Mouse (Mus musculus) intestine, postnatal 0 days (tissue): ENCODE measurements around the gene Grk1. TPM values are rescaled to one million over a fixed set of nuclear protein-coding genes. Genes with fewer than 3 reads are reported as not detected.
A peak's percentile ranks its signal among the peaks of the same experiment; 100 is the strongest.

Experiments used
- ATAC-seq: fragments of 200-750 bp; cut with Nextera tagmentation; 2 replicates; pipeline ENCODE4 v1.8.0; 2017; ENCODE audit warnings: mild to moderate bottlenecking, moderate TSS enrichment, moderate library complexity
- H3K27ac ChIP-seq: fragments of 300-500 bp; sonication (generic); 2 replicates; pipeline ENCODE4 v1.5.1; 2014; ENCODE audit warnings: mild to moderate bottlenecking, low read depth, low read length, moderate library complexity
- H3K27me3 ChIP-seq: fragments of 300-500 bp; sonication (generic); replicated peaks from 2 replicates; pipeline ENCODE4 v1.6.1; 2014; ENCODE audit warnings: low read length, mixed read lengths; ENCODE audit not compliant: control insufficient read depth, insufficient read depth
- H3K36me3 ChIP-seq: fragments of 300-500 bp; sonication (generic); 2 replicates; pipeline ENCODE4 v1.6.1; 2014; ENCODE audit warnings: mild to moderate bottlenecking, moderate library complexity; ENCODE audit not compliant: control insufficient read depth, insufficient read depth
- H3K4me1 ChIP-seq: fragments of 300-500 bp; sonication (generic); replicated peaks from 2 replicates; pipeline ENCODE4 v1.6.1; 2014; ENCODE audit warnings: antibody characterized with exemption, low read length, mixed read lengths; ENCODE audit not compliant: control insufficient read depth, insufficient read depth
- H3K4me2 ChIP-seq: fragments of 300-500 bp; sonication (generic); replicated peaks from 2 replicates; pipeline ENCODE4 v1.6.1; 2014; ENCODE audit warnings: low read depth, mild to moderate bottlenecking, moderate library complexity
- H3K4me3 ChIP-seq: fragments of 300-500 bp; sonication (generic); 2 replicates; pipeline ENCODE4 v1.5.1; 2014; ENCODE audit warnings: low read depth, low read length
- H3K9ac ChIP-seq: fragments of 300-500 bp; sonication (generic); 2 replicates; pipeline ENCODE4 v1.6.1; 2014; ENCODE audit warnings: mild to moderate bottlenecking, low read depth, low read length
- H3K9me3 ChIP-seq: fragments of 300-500 bp; sonication (generic); 2 replicates; pipeline ENCODE4 v1.6.1; 2016; ENCODE audit warnings: mixed run types; ENCODE audit not compliant: control insufficient read depth
- CTCF ChIP-seq: sonication (generic); IDR thresholded peaks from 2 replicates; pipeline ENCODE4 v1.5.1; 2016; ENCODE audit warnings: low read depth, mild to moderate bottlenecking, control low read depth, antibody characterized with exemption, moderate library complexity
- WGBS: fragments of 180-500 bp; shearing (Covaris S2); extraction: QIAGEN DNeasy Blood & Tissue Kit; methylation state at CpG from one replicate; pipeline ENCODE4 v1.1.7; 2014; 5-methylcytosine and 5-hydroxymethylcytosine counted together
- polyA plus RNA-seq: library from polyadenylated mRNA; unstranded; fragments of >200 nt; fragmentation: Nextera tagmentation; extraction: Ambion mirVana; gene quantifications from 2 replicates; pipeline ENCODE4 v1.2.1, GENCODE M21; 2015

The Grk1 gene
- polyA plus RNA-seq, 1 experiment from 2014 or later: not detected

- H3K27me3 ChIP-seq: no peaks in the 10 kb centered on the region
- ATAC-seq: peak; percentile 57; the same call in 1 of the 2 replicates
- WGBS: 49% methylated on average over 6 of the region's 6 CpGs
These were observed 46.9 kb downstream of the Grk1 start for GRCm38 (mm10) chr8:13451747-13452277.

GRCm38 (mm10) chr8:13454341-13455113 lies 49.6 kb downstream of the Grk1 start:
- Histone ChIP-seq H3K4me2 (no peak overlapping the region), H3K27me3 (no peaks in the 10 kb centered on the region), H3K9ac (no peak overlapping the region), H3K27ac (no peak overlapping the region), H3K4me3 (no peak overlapping the region), H3K36me3 (no peaks in the 10 kb centered on the region), H3K9me3 (no peaks in the 10 kb centered on the region), H3K4me1 (no peaks in the 10 kb centered on the region)
- 67% methylated on average over 8 of the region's 8 CpGs for WGBS
- no peak for ATAC-seq
- TF ChIP-seq CTCF: no peak

More at GRCm38 (mm10) chr8:13451747-13452277, 46.9 kb downstream of the Grk1 start:
- Histone ChIP-seq H3K4me3 (no peak overlapping the region), H3K9ac (no peak overlapping the region), H3K27ac (no peak overlapping the region), H3K36me3 (no peaks in the 10 kb centered on the region), H3K4me2 (no peak overlapping the region), H3K4me1 (no peaks in the 10 kb centered on the region), H3K9me3 (no peaks in the 10 kb centered on the region)
- no peak for TF ChIP-seq CTCF

GRCm38 (mm10) chr8:13455295-13455694 lies 50.4 kb downstream of the Grk1 start:
- H3K36me3 ChIP-seq: no peaks in the 10 kb centered on the region
- ATAC-seq: no peak
- H3K27me3 ChIP-seq: no peaks in the 10 kb centered on the region
- no peaks in the 10 kb centered on the region for H3K9me3 ChIP-seq
- H3K4me1 ChIP-seq: no peaks in the 10 kb centered on the region
- H3K27ac ChIP-seq: no peak overlapping the region
- WGBS: 24% methylated on average over 2 of the region's 2 CpGs
- H3K4me3 ChIP-seq: no peak overlapping the region
- TF ChIP-seq CTCF: peak; percentile 91
- H3K9ac ChIP-seq: no peak overlapping the region
- no peak overlapping the region for H3K4me2 ChIP-seq

- Histone ChIP-seq H3K36me3 (no peaks in the 10 kb centered on the region; the same call in 1 of the 2 replicates), H3K27me3 (no peaks in the 10 kb centered on the region), H3K27ac (no peak overlapping the region), H3K4me1 (no peaks in the 10 kb centered on the region), H3K4me3 (no peak overlapping the region), H3K4me2 (no peak overlapping the region), H3K9me3 (no peaks in the 10 kb centered on the region), H3K9ac (no peak overlapping the region)
- ATAC-seq: no peak
- no peak for TF ChIP-seq CTCF
- WGBS: 93% methylated on average over 4 of the region's 4 CpGs
These were observed 54.5 kb downstream of the Grk1 start for GRCm38 (mm10) chr8:13459431-13459830.

- Histone ChIP-seq H3K4me1 (no peaks in the 10 kb centered on the region), H3K4me2 (no peak overlapping the region), H3K9ac (no peak overlapping the region), H3K27ac (no peak overlapping the region), H3K27me3 (no peaks in the 10 kb centered on the region), H3K36me3 (peaks cover 5% of the 10 kb centered on the region; the same call in 1 of the 2 replicates), H3K9me3 (no peaks in the 10 kb centered on the region), H3K4me3 (no peak overlapping the region)
- WGBS: 77% methylated on average over 17 of the region's 17 CpGs
- TF ChIP-seq CTCF: no peak
- no peak for ATAC-seq
These were observed 56.3 kb downstream of the Grk1 start for GRCm38 (mm10) chr8:13461085-13461765.

- no peaks in the 10 kb centered on the region for H3K4me1 ChIP-seq
- WGBS: 39% methylated on average over 4 of the region's 4 CpGs
- peak; percentile 90 for TF ChIP-seq CTCF
- no peaks in the 10 kb centered on the region for H3K27me3 ChIP-seq
- ATAC-seq: no peak
- H3K9me3 ChIP-seq: no peaks in the 10 kb centered on the region
- no peak overlapping the region for H3K4me2 ChIP-seq
- H3K9ac ChIP-seq: no peak overlapping the region
- peaks cover 12% of the 10 kb centered on the region; the same call in 1 of the 2 replicates for H3K36me3 ChIP-seq
- no peak overlapping the region for H3K27ac ChIP-seq
- H3K4me3 ChIP-seq: no peak overlapping the region
These were observed 57.0 kb downstream of the Grk1 start for GRCm38 (mm10) chr8:13461843-13462242.
